1 mouse cellular context compared by ENCODE assay signal in the genomic region with DNA sequence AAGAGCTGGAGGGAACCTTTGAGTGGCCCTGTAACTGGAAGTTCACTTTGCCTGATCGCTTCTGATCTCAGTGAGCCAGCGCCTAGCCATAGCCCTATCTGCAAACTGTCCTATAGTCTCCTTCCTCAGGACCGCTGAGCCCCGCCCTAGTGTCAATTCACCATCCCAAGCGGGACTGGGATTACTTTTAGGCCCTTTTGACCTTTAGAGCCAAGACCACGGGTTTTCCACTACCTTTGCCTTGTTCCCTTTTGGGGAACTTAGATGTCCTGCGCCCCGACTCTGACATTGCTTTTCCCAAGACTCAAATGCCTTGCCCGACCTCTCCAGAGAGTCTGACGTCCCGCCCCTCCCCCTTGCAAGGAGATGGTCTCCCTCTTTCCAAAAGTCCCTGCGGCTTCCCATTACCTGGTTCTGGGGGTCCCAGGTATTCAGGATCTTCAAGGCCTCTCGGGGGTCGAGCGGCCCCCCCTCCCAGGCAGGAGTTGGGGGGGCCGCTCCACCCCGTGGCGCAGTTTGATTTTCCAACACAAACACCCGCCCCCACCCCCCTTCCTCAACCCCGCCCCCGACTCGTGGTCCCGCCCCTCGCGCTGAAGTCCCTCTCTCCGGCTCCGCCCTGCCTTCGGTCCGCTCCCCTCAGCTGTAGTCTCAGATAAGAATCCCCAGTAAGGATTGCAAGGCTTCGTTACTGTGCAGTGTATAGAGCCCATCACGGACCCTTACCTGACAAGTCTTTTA.
TF ChIP-seq lines count a peak whose summit lies in the region.

No protein-coding gene starts in this region.

TF ChIP-seq in CH12.LX, 34 proteins besides CTCF, POLR2A, EP300 and RAD21:
- peak; percentile 78 for TF ChIP-seq SIN3A (IDR thresholded peaks at IDR 0.05; ENCODE audit: low read length)
- TF ChIP-seq CHD2 (IDR thresholded peaks at IDR 0.05; ENCODE audit: low read length) = peak; percentile 55
- no peak for TF ChIP-seq ZNF384 (IDR thresholded peaks at IDR 0.05; ENCODE audit: low read depth, low read length)
- no peak for TF ChIP-seq E2F4 (IDR thresholded peaks at IDR 0.05; ENCODE audit: insufficient replicate concordance, low read depth, low read length)
- TF ChIP-seq ELF1 (IDR thresholded peaks at IDR 0.05; ENCODE audit: low read depth, low read length) = no peak
- TF ChIP-seq ZC3H11A (IDR thresholded peaks at IDR 0.05; ENCODE audit: low read depth, low read length) = no peak
- TF ChIP-seq BHLHE40 (IDR thresholded peaks at IDR 0.05; ENCODE audit: low read depth, low read length) = 0 out of 2 replicates have a peak, but pooled peaks have one; percentile 7
- TF ChIP-seq MXI1 (IDR thresholded peaks at IDR 0.05; ENCODE audit: low read depth, low read length) = peak; percentile 52
- TF ChIP-seq USF1 (IDR thresholded peaks at IDR 0.05; ENCODE audit: low read depth, low read length) = no peak
- TF ChIP-seq MAZ (IDR thresholded peaks at IDR 0.05; ENCODE audit: low read depth, low read length) = 0 out of 2 replicates have a peak, but pooled peaks have one; percentile 9
- no peak for TF ChIP-seq TBP (conservative IDR thresholded peaks at IDR 0.05; ENCODE audit: low read depth, low read length)
- no peak for TF ChIP-seq ZKSCAN1 (IDR thresholded peaks at IDR 0.05; ENCODE audit: borderline replicate concordance, low read depth, low read length)
- TF ChIP-seq JUN (IDR thresholded peaks at IDR 0.05; ENCODE audit: insufficient read depth, low read depth, low read length) = no peak
TF ChIP-seq in CH12.LX: peak in this region for 5.
